Mouse (Mus musculus): ENCODE measurements around the gene Rims3. TPM values are rescaled to one million over a fixed set of nuclear protein-coding genes. Genes with fewer than 3 reads are reported as not detected.

The Rims3 gene
- total RNA-seq, 2 experiments from 2014 or later = 5.5 to 6.2 TPM

GRCm38 (mm10) chr4:120849451-120849850 lies 5.2 kb upstream of the Rims3 start:
- DNase-seq = no peak

DNA sequence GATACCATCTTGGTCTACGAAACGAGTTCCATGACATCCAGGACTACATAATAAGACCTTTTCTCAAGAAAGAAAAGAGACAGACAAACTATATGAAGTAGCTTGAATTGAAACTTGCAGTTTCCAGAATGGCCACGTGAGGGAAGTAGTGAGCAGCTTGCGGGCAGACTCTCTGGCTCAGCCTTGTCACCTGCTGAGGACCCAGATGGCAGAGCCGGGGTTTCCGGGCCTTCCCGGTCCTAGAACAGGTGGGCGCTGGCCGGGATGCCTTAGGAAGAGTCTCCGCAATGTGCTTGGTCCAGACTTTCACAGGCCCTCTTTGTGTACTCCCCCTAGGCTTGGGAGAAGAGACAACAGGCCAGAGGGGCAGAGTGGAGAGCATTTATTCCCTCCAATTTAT lies 3.7 kb upstream of the Rims3 start:
- DNase-seq = peak; percentile 69 to 74

DNA sequence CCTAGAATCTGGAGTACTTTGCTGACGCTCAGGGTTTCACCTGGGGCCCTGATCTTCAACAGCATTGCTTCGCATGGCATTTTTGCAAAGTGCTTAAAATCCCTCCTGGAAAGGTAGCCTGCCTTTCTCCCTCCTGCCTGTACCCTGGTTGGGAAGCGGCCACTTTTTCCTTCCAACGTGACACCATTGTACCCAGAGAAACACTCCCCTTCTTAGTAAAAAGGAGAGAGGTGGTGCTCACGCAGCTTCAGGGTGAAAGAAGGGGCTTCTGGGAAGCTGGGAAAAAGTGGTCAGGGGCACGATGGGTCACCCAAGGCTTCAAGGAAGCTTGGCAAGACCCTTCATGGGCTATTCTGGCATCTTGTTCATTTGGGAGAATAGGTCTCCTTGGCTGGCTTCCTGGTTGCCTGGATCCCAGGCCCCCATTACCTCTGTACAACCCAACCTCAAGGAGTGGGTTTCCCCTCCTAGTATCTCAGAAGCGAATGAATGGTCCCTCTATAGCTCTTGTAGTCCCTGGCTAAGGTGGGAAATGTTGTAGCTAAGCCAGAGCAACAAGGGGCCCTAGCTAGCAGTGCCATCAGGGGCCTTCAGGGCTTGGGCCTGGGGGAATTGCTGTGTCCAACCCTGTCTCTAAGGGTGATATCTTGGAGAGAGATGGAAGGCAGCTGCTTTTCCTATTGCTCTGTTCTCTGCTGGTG lies 894 bp downstream of the Rims3 start:
- DNase-seq = no peak

- DNase-seq = no peak
Observed at GRCm38 (mm10) chr4:120856376-120856775, 1.8 kb downstream of the Rims3 start.

DNA sequence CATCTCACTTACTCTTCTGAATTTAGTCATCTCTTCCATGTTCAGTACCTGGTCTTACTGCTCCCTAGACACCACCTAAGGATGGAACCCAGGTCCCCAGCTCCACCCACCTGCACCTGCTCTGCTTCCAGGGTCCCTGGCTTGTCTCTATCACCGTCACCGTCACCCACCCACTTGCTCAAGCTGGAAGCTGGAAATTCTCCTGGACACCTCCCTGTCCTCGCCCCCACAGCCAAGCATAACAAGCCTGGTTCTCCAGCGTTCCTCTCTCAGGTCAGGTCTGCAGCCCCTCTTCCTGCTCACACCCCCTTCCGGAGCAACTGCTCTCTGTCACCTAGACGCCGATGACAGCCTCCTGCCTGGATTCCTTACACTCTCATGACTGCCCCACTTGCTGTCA lies 5.2 kb downstream of the Rims3 start:
- no peak for DNase-seq

DNA sequence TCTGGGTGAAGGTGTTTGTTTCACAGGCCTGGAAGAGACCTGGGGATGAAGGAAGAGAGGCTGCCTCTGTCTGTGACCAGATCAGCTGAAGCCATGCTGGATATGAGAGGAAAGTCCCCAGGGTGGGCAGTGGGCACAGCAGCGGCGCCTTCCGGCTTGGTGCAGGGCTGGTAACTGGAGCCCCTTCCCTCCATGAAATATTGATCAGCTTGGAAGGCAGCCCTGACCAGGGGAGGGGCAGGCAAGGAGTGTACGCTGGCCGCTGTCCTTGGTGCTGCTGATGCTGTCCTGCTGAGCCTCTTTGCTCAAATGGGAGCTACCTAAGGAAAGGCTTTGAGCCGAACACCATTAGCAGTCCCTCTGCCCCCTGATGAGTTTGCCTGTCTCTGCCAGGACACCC lies 11.6 kb downstream of the Rims3 start:
- DNase-seq = peak; percentile 64 to 78

GRCm38 (mm10) chr4:120868246-120868645 lies 13.6 kb downstream of the Rims3 start:
- no peak for DNase-seq

GRCm38 (mm10) chr4:120868988-120869387 lies 14.4 kb downstream of the Rims3 start:
- no peak for DNase-seq

- no peak for DNase-seq
Observed at GRCm38 (mm10) chr4:120870262-120870748, 15.7 kb downstream of the Rims3 start.

DNA sequence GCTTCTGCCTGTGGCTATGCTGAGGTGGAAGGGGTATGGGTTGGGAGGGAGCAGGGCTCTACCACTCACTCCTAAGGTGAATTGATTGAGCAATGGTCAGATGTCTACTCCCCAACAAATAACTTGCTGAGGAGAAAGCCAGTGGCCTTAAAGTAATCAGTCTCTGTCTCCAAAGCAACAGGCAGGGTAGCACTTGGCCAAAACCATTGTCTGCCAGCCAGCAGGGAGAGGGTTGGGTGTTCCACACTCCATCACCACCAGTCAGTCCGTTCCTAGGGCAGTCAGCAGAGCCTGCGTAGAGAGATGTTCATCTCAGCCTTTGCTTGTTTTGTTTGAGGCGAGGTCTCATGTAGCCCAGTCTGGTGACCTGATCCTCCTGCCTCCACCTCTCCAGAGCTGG lies 21.3 kb downstream of the Rims3 start:
- no peak for DNase-seq

DNA sequence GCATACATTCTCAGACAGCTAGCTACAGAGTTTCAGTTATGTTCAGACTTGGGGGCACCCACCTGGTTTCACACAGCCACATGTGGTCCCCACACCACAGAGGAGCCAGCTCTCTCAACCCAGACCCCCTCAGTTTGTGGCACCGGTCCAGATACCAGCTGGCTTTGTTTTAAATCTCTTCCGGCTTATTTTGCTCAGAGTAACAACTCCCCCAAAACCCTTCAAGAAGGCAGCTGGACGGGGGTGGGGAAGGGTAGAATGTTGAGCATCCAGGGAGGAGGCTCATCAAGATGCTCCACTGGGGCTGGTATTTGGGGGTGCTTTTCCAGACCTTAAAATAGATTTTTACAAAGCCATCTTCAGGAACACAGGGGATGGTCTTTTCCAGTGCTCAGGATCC lies 24.1 kb downstream of the Rims3 start:
- DNase-seq = no peak

- peak; percentile 30 to 35 for DNase-seq
Observed at GRCm38 (mm10) chr4:120879386-120879785, 24.8 kb downstream of the Rims3 start.

DNA sequence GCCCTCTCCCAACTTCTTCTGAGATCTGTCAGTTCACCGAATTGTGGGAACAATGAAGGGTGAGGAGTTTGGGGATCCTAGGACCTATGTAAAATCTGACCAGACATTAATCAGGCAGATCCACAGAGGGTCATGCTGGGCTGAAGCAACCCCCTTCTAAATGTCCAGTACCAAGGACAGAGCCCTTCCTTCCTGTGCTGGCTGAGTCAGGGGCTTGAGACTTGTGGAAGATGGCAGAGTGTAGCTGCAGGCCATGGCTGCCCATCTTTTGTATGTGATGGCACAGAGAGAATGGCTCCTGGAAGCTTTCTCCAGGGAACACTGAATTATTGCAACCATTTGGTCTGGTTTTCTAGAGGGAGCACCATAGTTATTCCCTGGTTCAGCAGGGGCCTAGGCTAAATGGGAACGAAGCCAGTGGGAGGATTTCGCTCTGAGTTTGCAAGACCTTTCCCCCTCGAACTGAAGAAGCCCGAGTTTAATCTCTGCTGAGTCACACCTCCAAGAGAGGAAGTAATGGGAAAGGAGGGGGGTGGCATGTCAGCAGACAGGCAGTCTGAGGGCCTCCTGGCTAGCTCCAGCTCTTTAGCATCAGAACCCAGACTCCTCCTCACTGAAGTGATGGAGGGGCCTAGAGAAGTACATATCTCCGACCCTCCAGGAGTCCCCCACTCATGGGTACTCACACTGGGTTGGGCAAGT lies 26.3 kb downstream of the Rims3 start:
- no peak for DNase-seq

GRCm38 (mm10) chr4:120882002-120882625 lies 27.5 kb downstream of the Rims3 start:
- no peak for DNase-seq

GRCm38 (mm10) chr4:120885208-120886120 lies 30.8 kb downstream of the Rims3 start:
- DNase-seq = no peak

- DNase-seq = peak in 1 of 2 experiments; percentile 8
Observed at GRCm38 (mm10) chr4:120886131-120886530, 31.5 kb downstream of the Rims3 start.

GRCm38 (mm10) chr4:120886811-120887210 lies 32.2 kb downstream of the Rims3 start:
- DNase-seq = no peak

- peak; percentile 55 to 61 for DNase-seq
Observed at GRCm38 (mm10) chr4:120887381-120888112, 32.9 kb downstream of the Rims3 start.

GRCm38 (mm10) chr4:120888884-120889283 lies 34.3 kb downstream of the Rims3 start:
- DNase-seq = no peak

GRCm38 (mm10) chr4:120890754-120891440 lies 36.3 kb downstream of the Rims3 start:
- DNase-seq = no peak

DNA sequence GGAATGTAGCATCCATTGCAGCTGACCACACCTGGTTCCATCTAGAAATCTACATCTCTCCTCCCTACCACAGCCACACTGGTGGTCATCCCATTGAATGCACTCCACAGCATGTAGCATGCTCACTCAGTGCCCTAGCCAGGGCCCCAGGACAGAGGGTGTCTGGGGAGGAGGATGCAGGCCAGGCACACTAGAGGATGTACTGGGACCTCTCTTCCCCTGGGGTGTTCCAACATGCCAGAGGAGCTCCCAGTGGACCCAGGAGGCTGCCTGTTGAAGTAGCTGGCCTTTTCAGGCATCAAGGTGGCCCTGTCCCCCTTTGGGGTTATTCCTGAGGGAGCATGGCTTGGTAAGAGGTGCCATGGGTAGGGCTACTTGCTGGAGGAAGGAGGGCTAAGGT lies 37.3 kb downstream of the Rims3 start:
- DNase-seq = no peak
